In the genomic region with DNA sequence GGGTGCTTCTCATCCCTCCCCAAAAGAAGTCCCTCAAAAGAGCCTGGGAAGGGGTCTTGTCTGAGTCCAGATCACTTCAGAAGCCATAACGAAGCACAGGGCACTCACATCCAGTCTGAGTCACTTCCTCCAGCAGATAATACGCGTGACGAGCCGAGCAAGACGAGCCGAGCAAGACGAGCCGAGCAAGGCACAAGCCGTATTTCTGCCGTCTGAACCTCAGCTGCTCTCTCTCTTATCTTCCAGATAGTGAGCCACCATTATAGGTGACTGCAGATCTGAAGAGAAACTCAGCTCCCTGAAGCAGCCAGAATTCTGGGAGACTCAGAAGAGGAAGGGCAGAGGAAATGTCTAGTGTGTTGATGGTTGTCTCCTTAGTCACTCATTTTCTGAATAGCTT, we compare ENCODE assay signal across 23 mouse cellular contexts.
DNase-seq lines count a peak whose midpoint lies in the region; ATAC-seq lines count a peak whose summit lies in the region.
"Had no signal": no experiment of that assay in that cellular context is flagged by ENCODE, and none has a peak within 500 bp of the region (broad histone marks: within the 10 kb centered on the region; RNA-seq: fewer than 3 reads in every experiment).

No protein-coding gene starts in this region.

- no peak overlapping the region for H3K27ac ChIP-seq in heart, embryonic 13.5 days (replicated peaks)
- no peak overlapping the region for H3K27ac ChIP-seq in hindbrain, embryonic 11.5 days (ENCODE audit: low read depth, low read length)
- H3K27ac ChIP-seq: embryonic facial prominence, embryonic 13.5 days; forebrain, embryonic 15.5 days; hindbrain, embryonic 12.5 days; kidney, postnatal 0 days; limb, embryonic 15.5 days; midbrain, embryonic 12.5 days had no signal

- H3K4me3 ChIP-seq in heart, embryonic 13.5 days, result no peak overlapping the region
- no peak overlapping the region for H3K4me3 ChIP-seq in hindbrain, embryonic 11.5 days (ENCODE audit: low read depth, low read length)
- H3K4me3 ChIP-seq: embryonic facial prominence, embryonic 13.5 days; forebrain, embryonic 15.5 days; hindbrain, embryonic 12.5 days; limb, embryonic 15.5 days; midbrain, embryonic 12.5 days had no signal

- ATAC-seq in heart, embryonic 13.5 days (ENCODE audit: extremely low read depth, insufficient number of reproducible peaks, low FRiP score, low TSS enrichment), result no peak
- ATAC-seq in hindbrain, embryonic 11.5 days (ENCODE audit: low FRiP score), result no peak
- ATAC-seq: forebrain, embryonic 15.5 days had no signal

- H3K9ac ChIP-seq in heart, embryonic 13.5 days, result no peak overlapping the region
- H3K9ac ChIP-seq in hindbrain, embryonic 11.5 days (ENCODE audit: low read depth, low read length), result no peak overlapping the region
- H3K9ac ChIP-seq: embryonic facial prominence, embryonic 13.5 days; forebrain, embryonic 15.5 days; hindbrain, embryonic 12.5 days; limb, embryonic 15.5 days; midbrain, embryonic 12.5 days had no signal

- DNase-seq in embryo, embryonic 10 days (ENCODE audit: low spot score), result peak; percentile 49
- DNase-seq in embryo, embryonic 10.5 days (ENCODE audit: low spot score), result no peak
- DNase-seq in heart, postnatal 4 days, result no peak
- DNase-seq in 3134 (ENCODE audit: extremely low read depth, insufficient read length, low spot score), result peak; percentile 62
- DNase-seq in MEL-GATA-1-ER (ENCODE audit: extremely low read depth, low read depth), result peak; percentile 36
- DNase-seq in hindbrain, embryonic 11.5 days (ENCODE audit: low spot score), result no peak
- DNase-seq in urinary bladder, adult 2 months (ENCODE audit: low spot score), result no peak
- DNase-seq: adrenal gland, postnatal 25 days; cerebellum, adult 9-10 months; kidney, adult 2 months; layer of hippocampus, adult 9-11 months; left cerebral cortex, postnatal 4 days; lung, postnatal 10 days; retina, postnatal 1 day; right cerebral cortex, postnatal 25 days; spleen, adult 18-20 months had no signal

- WGBS in heart, embryonic 13.5 days, result 6% methylated on average over 11 of the region's 11 CpGs
- 67% methylated on average over 11 of the region's 11 CpGs for WGBS in hindbrain, embryonic 11.5 days

- H3K27me3 ChIP-seq in heart, embryonic 13.5 days (replicated peaks), result peaks cover 24% of the 10 kb centered on the region
- no peaks in the 10 kb centered on the region for H3K27me3 ChIP-seq in hindbrain, embryonic 11.5 days (ENCODE audit: control insufficient read depth, insufficient read depth, low read length)
- H3K27me3 ChIP-seq: embryonic facial prominence, embryonic 13.5 days; forebrain, embryonic 15.5 days; hindbrain, embryonic 12.5 days; midbrain, embryonic 12.5 days had no signal

- H3K4me2 ChIP-seq in heart, embryonic 13.5 days, result 0 out of 2 replicates have a peak overlapping the region, but pooled peaks have one; percentile 5
- H3K4me2 ChIP-seq in hindbrain, embryonic 11.5 days (replicated peaks; ENCODE audit: low read depth, low read length), result no peak overlapping the region
- H3K4me2 ChIP-seq: embryonic facial prominence, embryonic 13.5 days; forebrain, embryonic 15.5 days; hindbrain, embryonic 12.5 days; limb, embryonic 15.5 days; midbrain, embryonic 12.5 days had no signal

- H3K36me3 ChIP-seq in heart, embryonic 13.5 days, result no peaks in the 10 kb centered on the region
- H3K36me3 ChIP-seq in hindbrain, embryonic 11.5 days (ENCODE audit: control insufficient read depth, insufficient read depth, low read length), result no peaks in the 10 kb centered on the region
- H3K36me3 ChIP-seq: embryonic facial prominence, embryonic 13.5 days; forebrain, embryonic 15.5 days; hindbrain, embryonic 12.5 days; limb, embryonic 15.5 days; midbrain, embryonic 12.5 days had no signal

- no peaks in the 10 kb centered on the region for H3K9me3 ChIP-seq in heart, embryonic 13.5 days
- H3K9me3 ChIP-seq in hindbrain, embryonic 11.5 days (ENCODE audit: control insufficient read depth, low read length), result no peaks in the 10 kb centered on the region
- H3K9me3 ChIP-seq: embryonic facial prominence, embryonic 13.5 days; forebrain, embryonic 15.5 days; hindbrain, embryonic 12.5 days; limb, embryonic 15.5 days; midbrain, embryonic 12.5 days had no signal

- H3K4me1 ChIP-seq in heart, embryonic 13.5 days, result peaks cover 4% of the 10 kb centered on the region; the same call in 1 of the 2 replicates
- H3K4me1 ChIP-seq in hindbrain, embryonic 11.5 days (replicated peaks; ENCODE audit: control insufficient read depth, insufficient read depth, low read length), result no peaks in the 10 kb centered on the region
- H3K4me1 ChIP-seq: forebrain, embryonic 15.5 days; hindbrain, embryonic 12.5 days; midbrain, embryonic 12.5 days had no signal

Comparison
In these comparisons a context has a peak if more than half of its experiments do, and no peak if none do; other contexts are left out.
1. DNase-seq: peak in embryo, embryonic 10 days (single experiment), 3134 (single experiment) and MEL-GATA-1-ER (single experiment); none in embryo, embryonic 10.5 days (single experiment), heart, postnatal 4 days (single experiment), hindbrain, embryonic 11.5 days (single experiment) and urinary bladder, adult 2 months (single experiment).